Mouse (Mus musculus): Measurements from ENCODE around the gene Snrpb. TPM values are rescaled to one million over a fixed set of nuclear protein-coding genes. Genes with fewer than 3 reads are reported as not detected.

The Snrpb gene
- 100 to 1,000 TPM; 184 to 187 TPM for total RNA-seq (2021)
- long read RNA-seq, experiment 1, transcript Snrpb-201 (7 exons, 1,161 nt): major isoform, 330 of 355 reads
- long read RNA-seq, experiment 1, transcript Snrpb-203 (8 exons, 1,133 nt): minor isoform, 6 of 355 reads
- long read RNA-seq, experiment 1, partial matches to known transcripts: 10 of 355 reads
- long read RNA-seq, experiment 1, other reads (novel, unspliced or antisense): 9 of 355 reads
- long read RNA-seq, experiment 2, transcript Snrpb-201 (7 exons, 1,161 nt): major isoform, 111 of 115 reads
- long read RNA-seq, experiment 2, partial matches to known transcripts: 2 of 115 reads
- long read RNA-seq, experiment 2, other reads (novel, unspliced or antisense): 1 of 115 reads

GRCm38 (mm10) chr2:130178706-130179506 is at the start of gene Snrpb:
Gene Snrpb, minus strand, starts transcription at chr2:130179403.
- DNase-seq: peak; percentile 92 to 93

DNA sequence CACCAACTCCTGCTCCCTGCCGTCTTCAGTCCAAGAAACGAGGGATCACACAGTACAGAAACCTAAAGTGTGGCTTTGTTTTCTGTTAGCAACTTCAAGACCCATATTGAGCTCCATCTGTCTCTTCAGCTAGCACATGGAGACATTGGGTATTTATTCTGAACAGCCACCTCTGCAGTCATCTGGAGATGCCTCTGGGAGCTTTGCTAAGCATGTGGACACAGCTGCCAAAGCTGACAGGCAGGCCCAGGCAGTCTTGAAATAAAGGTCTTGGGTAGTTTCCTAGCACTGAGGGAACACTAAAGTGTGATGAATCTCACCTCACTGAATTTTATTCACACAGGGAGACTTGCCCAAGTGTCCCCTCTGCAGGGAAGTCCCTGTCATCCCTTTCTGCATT is 32.4 kb upstream of the Snrpb start:
- DNase-seq: no peak

- DNase-seq: no peak
Measured at GRCm38 (mm10) chr2:130209636-130210035, 30.4 kb upstream of the Snrpb start.

DNA sequence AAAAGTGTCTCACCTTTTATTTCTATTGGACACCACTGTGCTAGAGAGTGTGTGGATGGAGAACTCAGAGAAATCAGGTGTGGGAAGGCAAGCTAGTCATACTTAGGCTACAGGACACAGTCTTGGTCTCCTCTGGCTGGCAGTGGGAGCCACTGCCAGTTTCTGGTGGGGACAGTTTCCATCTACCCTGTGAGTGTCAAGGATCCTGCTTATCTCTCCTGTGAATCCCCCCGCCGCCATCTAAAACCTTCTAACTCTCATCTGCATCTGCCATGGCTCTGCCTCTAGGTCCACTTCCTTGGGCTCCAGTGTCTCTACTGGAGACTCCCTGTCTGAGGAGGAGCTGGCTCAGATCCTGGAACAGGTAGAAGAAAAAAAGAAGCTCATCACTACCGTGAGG is 28.8 kb upstream of the Snrpb start:
- DNase-seq: no peak

DNA sequence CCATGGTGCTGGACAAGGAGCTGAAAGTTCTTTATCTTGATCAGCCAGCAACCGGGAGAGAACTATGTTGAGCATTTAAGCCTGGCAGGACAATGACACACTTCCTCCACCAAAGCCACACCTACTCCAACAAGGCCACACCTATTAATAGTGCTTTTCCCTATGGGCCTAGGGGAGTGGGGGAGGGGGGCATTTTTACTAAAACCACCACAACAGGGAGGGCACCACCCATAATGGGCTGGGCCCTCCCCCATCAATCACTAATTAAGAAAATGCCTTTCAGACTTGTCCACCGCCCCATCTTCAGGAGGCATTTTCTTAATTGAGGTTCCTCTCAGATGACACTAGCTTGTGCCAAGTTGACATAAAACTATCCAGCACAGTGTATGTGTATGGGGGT is 28.2 kb upstream of the Snrpb start:
- no peak for DNase-seq

DNA sequence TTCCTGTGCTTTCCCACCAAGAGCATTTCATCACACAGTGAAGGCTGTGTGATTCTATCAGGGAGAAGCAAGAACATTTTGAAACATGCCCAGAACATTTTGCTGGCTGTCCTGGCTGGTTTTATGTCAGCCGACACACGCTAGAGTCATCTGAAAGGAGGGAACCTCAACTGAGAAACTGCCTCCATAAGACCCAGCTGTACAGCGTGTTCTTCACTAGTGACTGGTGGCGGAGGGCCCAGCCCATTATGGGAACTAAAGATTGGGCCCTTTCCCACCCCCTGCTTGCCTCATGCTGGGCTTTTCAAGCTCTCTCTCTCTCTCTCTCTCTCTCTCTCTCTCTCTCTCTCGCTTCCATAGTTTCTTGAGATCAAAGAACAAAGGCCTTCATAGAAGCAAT is 21.8 kb upstream of the Snrpb start:
- DNase-seq: no peak

DNA sequence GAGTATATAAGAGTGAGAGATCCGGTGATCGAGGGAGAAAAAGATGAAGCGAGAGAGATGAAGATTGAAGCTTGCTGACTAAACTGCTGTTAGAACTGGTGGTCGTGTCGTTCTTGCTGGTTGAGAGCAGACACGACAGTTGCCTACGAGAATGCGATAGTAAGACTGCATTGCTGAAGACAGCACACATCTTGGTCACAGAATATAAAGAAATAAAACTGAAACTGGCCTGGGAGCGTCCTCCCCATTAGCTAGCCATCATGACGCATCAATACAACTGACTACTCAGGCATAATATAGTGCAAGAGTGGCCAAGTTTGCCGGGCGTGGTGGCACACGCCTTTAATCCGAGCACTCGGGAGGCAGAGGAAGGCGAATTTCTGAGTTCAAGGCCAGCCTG is 15.7 kb upstream of the Snrpb start, which contains the start of gene Tmc2:
Tmc2 (plus strand) TSS at position 301 of the 400 bp plus-strand sequence.
- no peak for DNase-seq

GRCm38 (mm10) chr2:130188391-130188790 is 9.2 kb upstream of the Snrpb start:
- DNase-seq: no peak

DNA sequence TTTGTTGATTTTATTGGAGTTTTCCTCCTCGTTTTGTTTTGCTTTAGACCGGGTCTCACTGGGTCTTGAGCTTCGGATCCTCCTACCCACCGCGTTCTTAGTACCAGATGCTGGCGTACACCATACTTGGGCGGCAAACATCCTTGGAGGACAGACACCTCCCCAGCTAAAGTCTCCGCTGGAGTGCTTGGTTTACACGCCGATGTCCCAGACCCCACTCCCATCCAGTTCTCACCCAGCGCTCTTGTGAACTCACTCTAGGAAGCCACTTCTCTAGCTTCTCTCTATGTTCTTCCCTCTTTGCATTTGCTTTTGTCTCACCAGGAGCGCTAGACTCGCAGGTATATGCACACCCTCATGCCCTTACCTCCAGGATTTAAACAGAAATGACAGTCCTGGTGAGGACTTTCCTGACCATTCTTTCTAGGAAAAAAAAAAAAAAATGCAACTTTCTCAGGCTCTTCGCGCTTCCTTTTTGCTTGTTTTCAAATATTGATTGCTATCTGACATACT is 360 bp upstream of the Snrpb start:
- no peak for DNase-seq

GRCm38 (mm10) chr2:130178381-130178705 is 860 bp downstream of the Snrpb start:
- DNase-seq: no peak

GRCm38 (mm10) chr2:130176820-130177219 is 2.4 kb downstream of the Snrpb start:
- DNase-seq: no peak

DNA sequence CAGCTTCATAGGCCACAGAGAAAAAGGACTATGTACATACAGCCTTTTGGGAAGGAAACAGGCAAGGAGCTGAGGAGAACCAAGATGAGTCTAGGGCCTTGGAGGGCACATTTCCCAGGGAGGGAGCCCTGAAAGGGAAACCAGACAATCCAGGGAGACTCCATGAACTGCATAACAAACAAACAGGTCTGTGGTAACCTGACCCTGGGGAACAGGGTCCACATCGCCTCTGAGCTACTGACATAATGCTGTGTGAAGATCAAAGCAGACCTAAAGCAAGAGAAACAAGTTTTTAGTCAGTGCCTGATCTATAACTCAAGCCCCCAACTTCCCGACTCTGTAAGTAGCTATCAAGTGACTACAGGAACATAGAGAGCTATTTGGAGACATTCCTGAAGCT is 7.5 kb downstream of the Snrpb start:
- DNase-seq: no peak

DNA sequence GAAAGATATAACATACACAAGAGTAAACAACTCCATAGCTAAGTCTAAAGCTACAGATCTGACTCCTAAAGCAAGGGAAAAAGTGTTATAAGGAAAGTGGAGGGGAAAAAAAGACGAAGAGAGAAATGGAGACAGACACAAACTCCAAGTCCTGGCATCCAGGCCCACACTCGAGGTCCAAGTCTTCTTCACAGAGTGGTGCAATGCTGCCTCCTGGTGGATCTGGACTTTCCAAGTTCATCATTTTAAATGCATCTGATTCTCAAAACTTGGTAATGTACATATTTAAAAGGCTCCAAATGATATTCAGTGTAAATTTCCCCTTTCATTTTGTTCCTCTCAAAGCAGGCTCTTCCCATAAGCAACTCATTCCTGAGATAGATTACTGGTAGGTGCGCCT is 11.3 kb downstream of the Snrpb start:
- peak; percentile 55 to 71 for DNase-seq

- no peak for DNase-seq
Measured at GRCm38 (mm10) chr2:130166311-130167214, 12.6 kb downstream of the Snrpb start.

- DNase-seq: no peak
Measured at GRCm38 (mm10) chr2:130162701-130163100, 16.5 kb downstream of the Snrpb start.

DNA sequence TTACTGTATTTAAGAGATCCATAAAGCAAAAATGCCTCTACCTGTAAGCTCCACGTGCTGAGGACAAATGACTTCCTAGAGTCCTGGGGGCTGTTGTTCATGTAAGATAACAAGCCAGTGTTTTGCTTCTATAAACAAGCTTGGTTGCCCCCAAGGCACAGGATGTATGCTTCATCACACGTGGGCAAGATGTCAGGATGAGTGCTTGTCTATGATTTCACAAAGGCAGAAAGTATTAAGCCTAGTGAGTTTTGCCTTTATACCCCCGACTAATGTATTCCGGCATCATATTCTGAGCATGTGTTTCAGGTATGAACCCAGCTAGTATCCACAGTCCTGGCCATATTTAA is 21.1 kb downstream of the Snrpb start:
- DNase-seq: no peak

- no peak for DNase-seq
Measured at GRCm38 (mm10) chr2:130157231-130158087, 21.7 kb downstream of the Snrpb start.

- DNase-seq: no peak
Measured at GRCm38 (mm10) chr2:130155851-130156250, 23.4 kb downstream of the Snrpb start.

- DNase-seq: peak; percentile 68 to 70
Measured at GRCm38 (mm10) chr2:130155171-130155570, 24.0 kb downstream of the Snrpb start.

- no peak for DNase-seq
Measured at GRCm38 (mm10) chr2:130146089-130146668, 33.0 kb downstream of the Snrpb start.

Data from adrenal gland, postnatal 36 days (tissue).